Mouse (Mus musculus): ENCODE data around the gene Ap1s2.

Ap1s2 gene

DNA sequence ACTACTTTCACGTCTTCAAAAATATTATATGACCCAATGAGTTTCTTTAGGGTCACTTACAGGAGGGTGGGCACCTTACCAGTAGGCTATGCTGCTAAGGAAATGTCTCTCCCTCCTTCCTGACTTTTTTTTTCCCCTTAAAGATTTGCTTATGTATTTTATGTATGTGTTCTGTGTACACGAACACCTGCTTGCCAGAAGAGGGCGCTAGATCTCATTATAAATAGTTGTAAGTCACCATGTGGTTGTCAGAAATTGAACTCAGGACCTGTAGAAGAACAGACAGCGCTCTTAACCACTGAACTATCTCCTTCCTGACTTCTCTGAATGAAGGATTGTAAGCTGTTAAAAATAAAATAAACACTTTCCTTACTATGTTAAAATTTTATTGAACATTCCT is 72.7 kb downstream of the Ap1s2 start:
- DNase-seq, result no peak

DNA sequence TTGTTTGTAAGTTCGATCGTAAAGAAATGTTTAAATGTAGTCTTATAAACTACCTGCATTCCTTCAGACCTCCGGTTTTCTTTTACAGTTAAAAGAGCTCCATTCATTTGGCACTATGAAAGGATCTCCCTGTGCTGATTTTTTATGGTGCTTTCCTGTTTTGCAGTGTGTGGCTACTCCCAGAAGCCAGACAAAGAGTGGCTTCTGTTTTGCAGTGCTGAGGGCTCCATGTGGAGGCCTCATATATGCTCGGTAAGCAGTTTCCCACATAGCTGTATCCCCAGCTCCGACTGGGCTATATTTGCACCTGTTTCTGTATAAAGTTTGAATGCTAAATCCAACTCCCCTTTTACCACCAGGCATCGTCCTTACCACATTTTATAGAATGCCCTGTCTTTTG is 73.3 kb downstream of the Ap1s2 start:
- DNase-seq, result no peak
